Mouse (Mus musculus) limb, embryonic 10.5 days (tissue): ENCODE measurements around the gene Zfp317. TPM values are rescaled to one million over a fixed set of nuclear protein-coding genes. Genes with fewer than 3 reads are reported as not detected.
"Not testable (repeated sequence)": the region's sequence is repeated elsewhere in the genome, so short reads cannot be mapped to it uniquely, and the experiment has no call there.

Source experiments
- DNase-seq: peaks from one replicate; pipeline ENCODE4 v3.0.0-alpha.2; 2017; ENCODE audit warnings: low spot score
- H3K27ac ChIP-seq: fragments of 300-500 bp; sonication (generic); 2 replicates; pipeline ENCODE4 v1.5.1; 2016; ENCODE audit warnings: mild to moderate bottlenecking
- H3K27me3 ChIP-seq: fragments of 300-500 bp; sonication (generic); 2 replicates; pipeline ENCODE4 v1.6.1; 2016; ENCODE audit warnings: low read depth, mild to moderate bottlenecking; ENCODE audit not compliant: poor library complexity, severe bottlenecking
- H3K36me3 ChIP-seq: fragments of 300-500 bp; sonication (generic); 2 replicates; pipeline ENCODE4 v1.6.1; 2016; ENCODE audit warnings: mild to moderate bottlenecking, moderate library complexity
- H3K4me1 ChIP-seq: fragments of 300-500 bp; sonication (generic); 2 replicates; pipeline ENCODE4 v1.6.1; 2016
- H3K4me3 ChIP-seq: fragments of 300-500 bp; sonication (generic); 2 replicates; pipeline ENCODE4 v1.5.1; 2016; ENCODE audit warnings: mild to moderate bottlenecking, moderate library complexity
- H3K9me3 ChIP-seq: fragments of 300-500 bp; sonication (generic); replicated peaks from 2 replicates; pipeline ENCODE4 v1.6.1; 2016; ENCODE audit warnings: mild to moderate bottlenecking
- WGBS: fragments of 180-500 bp; shearing (Covaris S2); methylation state at CpG from one replicate; pipeline ENCODE4 v1.1.7; 2016; 5-methylcytosine and 5-hydroxymethylcytosine counted together
- polyA plus RNA-seq: library from polyadenylated mRNA; unstranded; fragments of >200 nt; fragmentation: Nextera tagmentation; extraction: Ambion mirVana; gene quantifications from 2 replicates; pipeline ENCODE4 v1.2.1, GENCODE M21; 2016

Zfp317 gene
- 35.3 and 36.9 TPM in 2 replicates for polyA plus RNA-seq

- Histone ChIP-seq H3K9me3 (no peaks in the 10 kb centered on the region), H3K27ac (peak within 1 kb of the TSS; percentile 88), H3K4me1 (no peaks in the 10 kb centered on the region), H3K36me3 (peaks cover 29% of the 10 kb centered on the region), H3K27me3 (no peaks in the 10 kb centered on the region), H3K4me3 (peak within 1 kb of the TSS; percentile 60)
- 2% methylated on average over 35 of the region's 35 CpGs for WGBS
- DNase-seq: peak; percentile 86
Measured at GRCm38 (mm10) chr9:19621843-19622822, at the start of gene Zfp317. Zfp317 (plus strand) TSS chr9:19622102.

GRCm38 (mm10) chr9:19582317-19582716 is 39.6 kb upstream of the Zfp317 start, which contains the start of gene Olfr855:
Olfr855 (plus strand) TSS chr9:19582617.
- Histone ChIP-seq H3K27ac (no peak within 1 kb of the TSS), H3K4me3 (no peak within 1 kb of the TSS), H3K4me1 (no peaks in the 10 kb centered on the region), H3K27me3 (no peaks in the 10 kb centered on the region), H3K9me3 (no peaks in the 10 kb centered on the region; the same call in 1 of the 2 replicates), H3K36me3 (no peaks in the 10 kb centered on the region)
- no peak for DNase-seq

DNA sequence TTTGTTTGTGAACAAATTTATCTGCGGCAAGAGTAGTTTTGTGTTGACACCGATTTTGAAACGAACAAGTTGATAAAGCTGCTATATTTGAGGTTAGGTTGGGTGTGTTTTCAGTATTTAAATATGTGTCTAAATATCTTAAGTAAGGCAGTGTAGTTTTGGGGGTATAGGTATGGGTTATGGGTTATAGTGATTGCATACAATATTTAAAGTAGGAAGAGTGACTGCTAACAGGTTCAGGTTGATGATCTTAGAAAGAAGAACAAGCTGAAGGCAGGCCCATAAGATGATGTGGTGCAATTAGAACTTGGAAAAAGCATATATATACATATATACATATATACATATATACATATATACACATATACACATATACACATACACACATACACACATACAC is 605 bp upstream of the Zfp317 start:
- Histone ChIP-seq H3K4me1 (no peaks in the 10 kb centered on the region), H3K27me3 (no peaks in the 10 kb centered on the region), H3K9me3 (no peaks in the 10 kb centered on the region), H3K27ac (no peak overlapping the region), H3K36me3 (peaks cover 22% of the 10 kb centered on the region), H3K4me3 (no peak overlapping the region)
- 96% methylated on average over 3 of the region's 3 CpGs for WGBS
- no peak for DNase-seq

- peaks cover 55% of the 10 kb centered on the region for H3K36me3 ChIP-seq
- H3K27me3 ChIP-seq: no peaks in the 10 kb centered on the region
- no peak for DNase-seq
- no peaks in the 10 kb centered on the region for H3K9me3 ChIP-seq
- H3K27ac ChIP-seq: no peak overlapping the region
- no peak overlapping the region for H3K4me3 ChIP-seq
- H3K4me1 ChIP-seq: no peaks in the 10 kb centered on the region
Measured at GRCm38 (mm10) chr9:19629574-19629973, 7.7 kb downstream of the Zfp317 start.

- H3K36me3 ChIP-seq: peaks cover 91% of the 10 kb centered on the region
- no peaks in the 10 kb centered on the region for H3K27me3 ChIP-seq
- WGBS: 90% methylated on average over 3 of the region's 3 CpGs
- no peak overlapping the region for H3K4me3 ChIP-seq
- no peaks in the 10 kb centered on the region for H3K9me3 ChIP-seq
- DNase-seq: no peak
- H3K4me1 ChIP-seq: no peaks in the 10 kb centered on the region
- no peak overlapping the region for H3K27ac ChIP-seq
Measured at GRCm38 (mm10) chr9:19645193-19645592, 23.3 kb downstream of the Zfp317 start.

GRCm38 (mm10) chr9:19690281-19690680 is 68.4 kb downstream of the Zfp317 start:
- Histone ChIP-seq H3K27ac (no peak overlapping the region), H3K4me1 (no peaks in the 10 kb centered on the region), H3K27me3 (no peaks in the 10 kb centered on the region), H3K4me3 (no peak overlapping the region), H3K36me3 (no peaks in the 10 kb centered on the region), H3K9me3 (peaks cover 2% of the 10 kb centered on the region; the same call in 1 of the 2 replicates)
- DNase-seq: no peak
- 92% methylated on average over 6 of the region's 6 CpGs for WGBS

GRCm38 (mm10) chr9:19691426-19691825 is 69.5 kb downstream of the Zfp317 start:
- H3K27ac ChIP-seq: no peak overlapping the region
- no peaks in the 10 kb centered on the region for H3K36me3 ChIP-seq
- H3K4me3 ChIP-seq: no peak overlapping the region
- no peak for DNase-seq
- H3K4me1 ChIP-seq: no peaks in the 10 kb centered on the region
- no peaks in the 10 kb centered on the region for H3K27me3 ChIP-seq
- 90% methylated on average over 1 of the region's 1 CpGs for WGBS
- H3K9me3 ChIP-seq: peaks cover 2% of the 10 kb centered on the region; the same call in 1 of the 2 replicates

DNA sequence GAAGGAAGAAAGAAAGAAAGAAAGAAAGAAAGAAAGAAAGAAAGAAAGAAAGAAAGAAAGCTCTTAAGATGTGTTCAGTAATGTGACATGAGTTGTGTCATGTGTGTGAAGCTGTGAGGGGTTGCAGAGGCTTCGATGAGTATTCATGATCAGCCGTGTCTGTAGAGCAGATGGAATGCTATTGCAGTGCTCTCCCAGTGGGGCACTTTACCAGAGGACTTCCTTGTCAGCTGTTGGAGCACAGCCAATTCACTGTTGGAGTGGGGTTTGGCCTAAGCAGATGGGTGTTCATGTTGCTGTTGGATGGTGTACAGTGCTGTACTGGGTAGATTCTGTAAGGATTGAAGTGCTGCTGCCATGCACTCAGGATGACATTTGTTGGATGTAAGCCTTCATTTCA is 70.5 kb downstream of the Zfp317 start:
- no peaks in the 10 kb centered on the region for H3K27me3 ChIP-seq
- no peak overlapping the region for H3K4me3 ChIP-seq
- WGBS: 96% methylated on average over 2 of the region's 2 CpGs
- DNase-seq: no peak
- no peaks in the 10 kb centered on the region for H3K36me3 ChIP-seq
- H3K9me3 ChIP-seq: peaks cover 2% of the 10 kb centered on the region; the same call in 1 of the 2 replicates
- no peaks in the 10 kb centered on the region for H3K4me1 ChIP-seq
- no peak overlapping the region for H3K27ac ChIP-seq

- H3K27ac ChIP-seq, H3K4me3 ChIP-seq, DNase-seq, H3K27me3 ChIP-seq, H3K9me3 ChIP-seq, H3K36me3 ChIP-seq, H3K4me1 ChIP-seq: not testable (repeated sequence)
- 62% methylated on average over 2 of the region's 2 CpGs for WGBS
Measured at GRCm38 (mm10) chr9:19694285-19694684, 72.4 kb downstream of the Zfp317 start.

DNA sequence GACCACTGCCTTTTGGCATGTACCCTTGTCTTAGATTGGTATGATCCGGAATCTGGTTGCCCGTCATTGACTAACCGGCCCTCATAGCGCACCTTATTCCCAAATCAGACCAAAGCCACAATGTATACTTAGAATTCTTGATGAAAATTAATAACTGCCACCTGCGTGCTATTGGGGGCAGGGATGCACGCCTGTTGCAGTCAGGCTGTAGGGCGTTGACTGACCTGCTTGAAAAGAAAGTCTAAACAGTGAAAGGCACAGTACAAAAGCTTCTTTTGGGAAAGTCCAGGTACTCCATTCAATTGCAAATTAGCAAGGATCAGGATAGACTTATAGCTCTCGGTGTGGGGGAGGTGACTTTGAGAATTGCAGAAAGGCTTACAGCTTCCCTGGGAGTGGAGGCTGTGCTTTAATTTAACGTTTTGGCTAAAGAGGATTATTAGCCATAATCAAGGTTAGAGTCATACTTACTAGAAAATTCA is 73.0 kb downstream of the Zfp317 start:
- H3K36me3 ChIP-seq, DNase-seq, H3K27me3 ChIP-seq, H3K4me1 ChIP-seq, H3K9me3 ChIP-seq, H3K27ac ChIP-seq, H3K4me3 ChIP-seq: not testable (repeated sequence)
- WGBS: 83% methylated on average over 9 of the region's 9 CpGs

Other genes starting within 250 kb of the Zfp317 start
- gene Olfr847, start 243.4 kb upstream of the Zfp317 start, polyA plus RNA-seq: not detected in 2 replicates
- gene Olfr849, start 181.8 kb upstream of the Zfp317 start, polyA plus RNA-seq: not detected in 2 replicates
- gene Olfr850, start 143.9 kb upstream of the Zfp317 start, polyA plus RNA-seq: not detected in 2 replicates
- gene Olfr851, start 128.8 kb upstream of the Zfp317 start, polyA plus RNA-seq: not detected in 2 replicates
- not detected in 2 replicates for gene Olfr853, start 81.0 kb upstream of the Zfp317 start, polyA plus RNA-seq
- not detected in 2 replicates for gene Olfr854, start 54.7 kb upstream of the Zfp317 start, polyA plus RNA-seq
- not detected in 2 replicates for gene Olfr855, start 39.5 kb upstream of the Zfp317 start, polyA plus RNA-seq
- not detected in 2 replicates for gene Olfr857, start 87.3 kb downstream of the Zfp317 start, polyA plus RNA-seq
- not detected in 2 replicates for gene Olfr58, start 158.2 kb downstream of the Zfp317 start, polyA plus RNA-seq
- gene Olfr859, start 182.8 kb downstream of the Zfp317 start, polyA plus RNA-seq: not detected in 2 replicates
- gene Olfr860, start 227.6 kb downstream of the Zfp317 start, polyA plus RNA-seq: not detected in 2 replicates